Mouse (Mus musculus) kidney, postnatal 4 days (tissue): ENCODE data around the gene Tmem87a.
A peak's percentile ranks its signal among the peaks of the same experiment; 100 is the strongest.

Experiments used
- DNase-seq, 2 experiments: peaks; one replicate each; pipeline ENCODE4 v3.0.0; 2021; ENCODE audit warnings: mixed read lengths in 2 of 2

Tmem87a gene

DNA sequence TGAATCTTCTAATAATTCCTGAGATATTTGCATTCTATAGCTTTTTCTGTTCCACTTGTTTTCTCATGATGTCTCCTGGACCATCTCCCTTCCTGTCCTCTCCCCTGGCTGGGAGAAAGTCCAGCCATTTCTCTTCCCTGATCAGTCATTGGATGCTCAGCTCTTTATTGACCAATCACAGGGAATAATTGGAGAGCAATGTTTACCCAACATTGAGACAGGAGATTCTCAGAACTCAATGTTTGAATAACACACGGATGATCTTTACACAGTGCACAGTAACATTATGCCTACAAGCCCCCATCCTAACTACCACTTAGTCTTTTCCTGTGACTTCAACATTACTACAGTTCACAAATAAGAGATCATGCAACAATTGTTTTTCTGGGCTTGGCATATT is 43.5 kb downstream of the Tmem87a start:
- DNase-seq: no peak

- peak; percentile 95 to 97 for DNase-seq
Measured at GRCm38 (mm10) chr2:120352682-120353646, 50.9 kb downstream of the Tmem87a start, which contains the start of gene Vps39. TSS of gene Vps39 (minus strand) at chr2:120353137.

GRCm38 (mm10) chr2:120351321-120351720 is 52.6 kb downstream of the Tmem87a start:
- DNase-seq: no peak

DNA sequence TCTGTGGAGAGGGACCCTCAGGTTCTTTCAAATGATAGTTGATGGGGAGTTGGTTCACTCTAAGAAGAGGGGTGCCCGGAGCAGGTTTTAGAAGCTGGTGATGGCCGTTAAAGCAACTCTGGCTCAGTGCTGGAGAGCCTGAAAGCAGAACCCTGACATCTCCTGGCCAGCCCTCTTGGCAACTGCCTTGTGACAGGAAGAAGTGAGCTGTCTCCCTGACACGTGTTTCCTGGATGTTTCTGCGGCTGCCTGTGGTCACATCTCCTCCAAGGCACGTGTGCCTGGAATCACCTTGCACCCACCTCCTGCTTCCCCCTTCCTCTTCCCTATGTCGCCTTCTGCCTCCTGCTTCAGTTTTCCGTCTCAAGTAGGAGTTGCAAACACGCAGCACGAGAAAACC is 55.8 kb downstream of the Tmem87a start:
- peak; percentile 24 to 45 for DNase-seq

GRCm38 (mm10) chr2:120341741-120342140 is 62.2 kb downstream of the Tmem87a start:
- DNase-seq: no peak

GRCm38 (mm10) chr2:120337886-120338285 is 66.0 kb downstream of the Tmem87a start:
- no peak for DNase-seq

DNA sequence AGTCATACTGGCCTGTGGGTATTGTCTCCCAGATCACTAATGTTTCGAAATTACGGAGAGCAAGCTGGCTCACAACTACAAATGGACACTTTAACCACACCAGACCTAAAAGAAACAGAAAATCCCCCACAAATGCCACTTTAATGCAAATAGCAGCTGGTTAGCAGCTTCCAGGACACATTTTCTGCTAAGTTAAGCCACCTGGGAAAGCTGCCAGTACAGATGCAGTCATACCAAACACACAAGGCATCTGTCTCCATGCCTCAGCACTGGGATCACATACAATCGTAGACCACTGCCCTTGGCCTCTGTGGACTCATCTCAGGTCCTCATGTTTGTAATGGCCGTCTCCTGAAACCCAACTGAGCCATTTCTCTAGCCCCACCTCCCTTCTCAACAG is 72.3 kb downstream of the Tmem87a start:
- no peak for DNase-seq

DNA sequence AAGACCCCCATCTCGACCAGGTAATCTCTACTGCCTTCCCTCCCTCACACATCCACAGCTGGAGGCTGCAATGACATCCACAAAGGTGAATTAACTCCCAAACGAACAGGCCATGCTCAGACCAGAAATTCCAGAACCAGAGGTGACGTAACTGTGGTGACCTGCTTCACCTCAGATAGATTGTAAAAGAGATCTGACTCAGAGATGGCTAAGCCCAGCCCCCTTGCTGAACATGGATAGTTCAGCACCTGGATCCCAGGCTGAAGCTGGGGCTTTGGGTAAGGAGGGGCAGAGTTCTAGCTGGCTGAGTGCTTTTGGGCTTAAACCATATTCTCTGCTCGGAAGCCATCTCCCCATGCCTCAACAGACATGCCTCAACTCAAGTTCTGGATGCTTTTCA is 88.8 kb downstream of the Tmem87a start:
- no peak for DNase-seq

GRCm38 (mm10) chr2:120314487-120314886 is 89.4 kb downstream of the Tmem87a start:
- DNase-seq: no peak

DNA sequence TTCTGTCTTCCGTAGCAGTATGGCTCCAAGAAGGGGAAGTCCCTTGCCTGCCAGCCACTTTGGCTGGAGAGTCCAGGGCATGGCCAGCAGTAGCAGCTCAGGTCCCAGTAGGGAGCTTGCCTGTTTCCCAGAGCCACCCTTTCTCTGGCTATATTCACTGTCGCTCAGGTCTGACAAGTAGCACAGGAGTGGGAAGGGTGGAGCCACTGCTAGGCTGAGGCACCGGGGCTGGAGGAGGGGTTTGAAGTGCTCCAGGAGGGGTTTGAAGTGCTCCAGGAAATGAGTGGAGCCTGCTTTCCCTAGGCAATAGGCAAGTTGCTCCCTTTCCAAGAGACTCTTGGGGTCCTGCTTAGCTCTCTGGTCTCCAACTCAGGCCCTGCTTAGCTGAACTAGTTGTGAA is 89.9 kb downstream of the Tmem87a start, which contains the start of gene Pla2g4f:
TSS of gene Pla2g4f (minus strand) at position 190 of the 400 bp plus-strand sequence.
- DNase-seq: no peak

DNA sequence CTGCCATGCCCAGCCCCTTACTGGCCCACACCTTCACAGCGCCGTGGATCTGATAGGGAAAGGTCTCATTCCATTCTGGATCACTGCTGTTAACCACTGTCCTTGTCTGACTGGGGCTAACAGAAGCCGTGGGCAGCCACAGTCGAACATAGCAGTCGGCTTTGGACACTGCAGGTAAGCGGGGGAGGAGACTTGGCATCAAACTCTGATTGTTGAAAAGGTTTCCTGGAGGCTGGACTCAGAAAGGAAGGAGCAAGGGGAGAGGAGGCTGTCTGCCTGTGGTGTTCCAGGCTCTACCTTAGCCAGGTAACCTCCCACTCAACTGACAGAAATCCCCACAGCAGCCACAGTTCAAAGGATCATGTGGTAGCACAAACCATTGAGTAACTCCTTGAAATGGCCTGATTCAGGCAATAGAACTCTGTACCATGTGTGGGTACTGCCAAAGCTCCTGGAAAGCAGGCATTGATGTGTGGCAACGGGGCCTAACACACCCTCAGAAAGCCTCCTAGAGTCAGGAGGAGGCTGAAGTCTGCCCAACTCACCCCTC is 91.6 kb downstream of the Tmem87a start:
- no peak for DNase-seq
